In the genomic region with DNA sequence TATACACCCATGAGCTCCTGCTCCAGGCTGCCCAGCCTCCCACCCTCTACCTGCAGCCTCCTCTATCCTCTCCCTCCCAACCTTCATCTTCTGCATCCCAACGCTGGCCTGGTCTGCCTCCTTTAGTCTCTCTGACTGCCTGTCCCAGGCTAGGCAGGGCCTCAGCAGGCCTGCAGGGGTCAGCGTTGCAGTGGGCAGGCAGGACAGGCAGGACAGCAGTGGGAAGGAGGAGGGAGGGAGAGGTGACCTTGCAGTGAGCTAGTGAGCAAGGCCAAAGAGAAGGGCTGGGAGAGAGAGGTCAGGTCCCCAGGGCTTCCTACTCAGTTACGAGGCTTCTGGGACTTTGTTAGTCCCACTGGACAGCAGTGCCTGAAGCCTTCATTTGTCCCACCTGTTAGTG, we compare ENCODE assay signal across 9 mouse cellular contexts. TPM values are rescaled to one million over a fixed set of nuclear protein-coding genes. Genes with fewer than 3 reads are reported as not detected.
A peak's percentile ranks its signal among the peaks of the same experiment; 100 is the strongest.
DNase-seq lines count a peak whose midpoint lies in the region; ATAC-seq lines count a peak whose summit lies in the region.
"Had no signal": no experiment of that assay in that cellular context is flagged by ENCODE, and none has a peak within 500 bp of the region (broad histone marks: within the 10 kb centered on the region; RNA-seq: fewer than 3 reads in every experiment).

No protein-coding gene starts in this region.

- WGBS in kidney, embryonic 16.5 days = 14% methylated on average over 3 of the region's 3 CpGs
- 16% methylated on average over 3 of the region's 3 CpGs for WGBS in embryonic facial prominence, embryonic 10.5 days

- H3K9me3 ChIP-seq in kidney, embryonic 16.5 days (ENCODE audit: low read length) = no peaks in the 10 kb centered on the region
- H3K9me3 ChIP-seq in embryonic facial prominence, embryonic 10.5 days = no peaks in the 10 kb centered on the region

- no peak overlapping the region for H3K9ac ChIP-seq in kidney, embryonic 16.5 days (replicated peaks; ENCODE audit: low read length)

- no peak overlapping the region for H3K4me2 ChIP-seq in kidney, embryonic 16.5 days (replicated peaks; ENCODE audit: low read depth, low read length)

- peak; percentile 32 for DNase-seq in kidney, adult 18-20 months
- peak; percentile 85 for DNase-seq in adrenal gland, postnatal 14 days
- peak; percentile 43 for DNase-seq in embryonic facial prominence, embryonic 10.5 days (ENCODE audit: low spot score)
- DNase-seq in lung, postnatal 10 days = peak; percentile 52
- no peak for DNase-seq in left cerebral cortex, adult 18-20 months (ENCODE audit: low spot score in 2 of 2)
- DNase-seq in thymus, postnatal 10 days (ENCODE audit: low spot score in 2 of 2) = no peak
- DNase-seq in layer of hippocampus, postnatal 10 days (ENCODE audit: low spot score in 2 of 2) = no peak

- H3K4me1 ChIP-seq in kidney, embryonic 16.5 days (ENCODE audit: insufficient read depth, low read length) = peaks cover 8% of the 10 kb centered on the region
- H3K4me1 ChIP-seq in embryonic facial prominence, embryonic 10.5 days = peaks cover 27% of the 10 kb centered on the region

- no peaks in the 10 kb centered on the region for H3K36me3 ChIP-seq in kidney, embryonic 16.5 days (ENCODE audit: insufficient read depth, low read length)
- H3K36me3 ChIP-seq in embryonic facial prominence, embryonic 10.5 days (replicated peaks) = no peaks in the 10 kb centered on the region

- H3K27me3 ChIP-seq in kidney, embryonic 16.5 days (ENCODE audit: insufficient read depth, low read length) = peaks cover 17% of the 10 kb centered on the region
- H3K27me3 ChIP-seq in embryonic facial prominence, embryonic 10.5 days (replicated peaks; ENCODE audit: low read depth, poor library complexity, severe bottlenecking) = peaks cover 60% of the 10 kb centered on the region

- no peak overlapping the region for H3K27ac ChIP-seq in kidney, embryonic 16.5 days (ENCODE audit: low read length)
- no peak overlapping the region for H3K27ac ChIP-seq in embryonic facial prominence, embryonic 10.5 days (replicated peaks)

- no peak for ATAC-seq in kidney, embryonic 16.5 days (ENCODE audit: low FRiP score, low TSS enrichment)

- no peak overlapping the region for H3K4me3 ChIP-seq in kidney, embryonic 16.5 days (ENCODE audit: low read length)
- H3K4me3 ChIP-seq in embryonic facial prominence, embryonic 10.5 days = no peak overlapping the region
- H3K4me3 ChIP-seq: megakaryocyte, embryonic 14.5 days had no signal

RNA-seq across cellular contexts. Expression of gene Syt7, which starts 3.1 kb away (rescaled TPM):
- polyA plus RNA-seq in kidney, embryonic 16.5 days (2015; fragmentation: Nextera tagmentation; extraction: Ambion mirVana) = 0.96 and 1.6 TPM in 2 replicates
- total RNA-seq in adrenal gland, postnatal 14 days (2021) = 23.9 and 24.1 TPM in 2 replicates
- polyA plus RNA-seq in embryonic facial prominence, embryonic 10.5 days (2016; fragmentation: Nextera tagmentation; extraction: Ambion mirVana) = 0.44 and 0.64 TPM in 2 replicates
- 100 to 1,000 TPM; 267 to 301 TPM for total RNA-seq in left cerebral cortex, adult 18-20 months (2021)
- total RNA-seq in layer of hippocampus, postnatal 10 days (2021) = 100 to 1,000 TPM; 210 to 226 TPM

Comparison
In these comparisons a context has a peak if more than half of its experiments do, and no peak if none do; other contexts are left out.
1. DNase-seq: peak in kidney, adult 18-20 months (single experiment), adrenal gland, postnatal 14 days (single experiment), embryonic facial prominence, embryonic 10.5 days (single experiment) and lung, postnatal 10 days (single experiment); none in left cerebral cortex, adult 18-20 months (0 of 2), thymus, postnatal 10 days (0 of 2) and layer of hippocampus, postnatal 10 days (0 of 2).